Mouse (Mus musculus) CH12.LX (cell line): ENCODE results near the gene Rptor. TPM values are rescaled to one million over a fixed set of nuclear protein-coding genes. Genes with fewer than 3 reads are reported as not detected.

Experiments used
- DNase-seq: peaks from one replicate; pipeline ENCODE4 v3.0.0-alpha.2; 2013; ENCODE audit errors: extremely low read depth
- H3K27ac ChIP-seq: 2 replicates; pipeline ENCODE4 v1.5.1; 2012; ENCODE audit warnings: low read depth, mild to moderate bottlenecking, control low read depth, moderate library complexity; ENCODE audit not compliant: insufficient read depth
- H3K27me3 ChIP-seq: replicated peaks from 2 replicates; pipeline ENCODE3; 2012; ENCODE audit warnings: inconsistent platforms
- H3K36me3 ChIP-seq, 2 experiments: replicated peaks in 1 of 2; 2 replicates each; pipeline versions ENCODE3 to v1.6.1; 2012; ENCODE audit warnings: inconsistent platforms in 1 of 2, low read length in 1 of 2, mild to moderate bottlenecking in 1 of 2, mixed read lengths in 1 of 2, moderate library complexity in 1 of 2; ENCODE audit not compliant: control insufficient read depth in 1 of 2, insufficient read depth in 1 of 2
- H3K4me1 ChIP-seq, 2 experiments: 2 replicates each; pipeline ENCODE4 v1.6.1; 2012; ENCODE audit warnings: inconsistent platforms in 1 of 2, moderate library complexity in 1 of 2; ENCODE audit not compliant: insufficient read depth in 2 of 2, control insufficient read depth in 1 of 2
- H3K4me2 ChIP-seq: 2 replicates; pipeline ENCODE4 v1.6.1; 2012; ENCODE audit warnings: low read depth, mild to moderate bottlenecking, control low read depth; ENCODE audit not compliant: poor library complexity, insufficient read depth, severe bottlenecking
- H3K4me3 ChIP-seq, 3 experiments: fragments of 150-350 bp in 1 of 3; sonication (generic) in 1 of 3; replicated peaks in 1 of 3; 2 replicates each; pipeline versions ENCODE3 to v1.5.1; 2011 to 2012; ENCODE audit warnings: low read depth in 2 of 3, low read length in 2 of 3, mild to moderate bottlenecking in 2 of 3, moderate library complexity in 2 of 3, control low read depth in 1 of 3, improper control_type of control experiment in 1 of 3, inconsistent platforms in 1 of 3, mixed read lengths in 1 of 3; ENCODE audit not compliant: poor library complexity in 1 of 3
- H3K79me2 ChIP-seq: replicated peaks from 2 replicates; pipeline ENCODE4 v1.6.1; 2012; ENCODE audit warnings: mild to moderate bottlenecking, moderate library complexity; ENCODE audit not compliant: control insufficient read depth, poor library complexity, insufficient read depth, severe bottlenecking; ENCODE audit errors: extremely low read depth
- H3K9ac ChIP-seq: 2 replicates; pipeline ENCODE4 v1.6.1; 2012; ENCODE audit warnings: low read depth, mild to moderate bottlenecking, control low read depth, moderate library complexity; ENCODE audit not compliant: insufficient read depth
- H3K9me3 ChIP-seq: replicated peaks from 2 replicates; pipeline ENCODE3; 2012; ENCODE audit warnings: low read length, inconsistent platforms, mixed read lengths
- CHD1 ChIP-seq: IDR thresholded peaks from 2 replicates; pipeline ENCODE4 v1.6.1; 2012; ENCODE audit warnings: low read depth, low read length, improper control_type of control experiment, inconsistent platforms
- CTCF ChIP-seq, 2 experiments: IDR thresholded peaks in 1 of 2; conservative IDR thresholded peaks in 1 of 2; 2 replicates each; pipeline ENCODE4 v1.5.1; 2011 to 2012; ENCODE audit warnings: low read depth in 2 of 2, low read length in 2 of 2, improper control_type of control experiment in 1 of 2, inconsistent platforms in 1 of 2, mild to moderate bottlenecking in 1 of 2, moderate library complexity in 1 of 2
- EP300 ChIP-seq: IDR thresholded peaks from 2 replicates; pipeline ENCODE4 v1.6.1; 2011; ENCODE audit warnings: low read length, improper control_type of control experiment
- IRF4 ChIP-seq: IDR thresholded peaks from 2 replicates; pipeline ENCODE4 v1.6.1; 2014; ENCODE audit warnings: low read depth, mild to moderate bottlenecking, inconsistent platforms, low read length, improper control_type of control experiment
- JUN ChIP-seq: IDR thresholded peaks from 2 replicates; pipeline ENCODE4 v1.6.1; 2011; ENCODE audit warnings: low read depth, mild to moderate bottlenecking, low read length, improper control_type of control experiment, moderate library complexity; ENCODE audit not compliant: insufficient read depth
- JUND ChIP-seq: conservative IDR thresholded peaks from 2 replicates; pipeline ENCODE4 v1.6.1; 2011; ENCODE audit warnings: low read depth, low read length, improper control_type of control experiment
- KAT2A ChIP-seq: IDR thresholded peaks from 2 replicates; pipeline ENCODE4 v1.6.1; 2012; ENCODE audit warnings: low read length, improper control_type of control experiment, inconsistent platforms; ENCODE audit not compliant: insufficient replicate concordance
- MAFK ChIP-seq: IDR thresholded peaks from 2 replicates; pipeline ENCODE4 v1.6.1; 2011; ENCODE audit warnings: low read length, improper control_type of control experiment; ENCODE audit not compliant: insufficient replicate concordance
- MEF2A ChIP-seq: IDR thresholded peaks from 2 replicates; pipeline ENCODE4 v1.6.1; 2014; ENCODE audit warnings: low read depth, mild to moderate bottlenecking, inconsistent platforms, low read length, improper control_type of control experiment, borderline replicate concordance
- MYC ChIP-seq: IDR thresholded peaks from 2 replicates; pipeline ENCODE4 v1.6.1; 2011; ENCODE audit warnings: low read depth, mild to moderate bottlenecking, improper control_type of control experiment, low read length
- NELFE ChIP-seq: IDR thresholded peaks from 2 replicates; pipeline ENCODE4 v1.6.1; 2011; ENCODE audit warnings: low read depth, low read length, improper control_type of control experiment
- NRF1 ChIP-seq: IDR thresholded peaks from 2 replicates; pipeline ENCODE4 v1.6.1; 2014; ENCODE audit warnings: low read depth, mild to moderate bottlenecking, inconsistent platforms, low read length, improper control_type of control experiment, moderate library complexity
- PAX5 ChIP-seq: IDR thresholded peaks from 2 replicates; pipeline ENCODE4 v1.6.1; 2012; ENCODE audit warnings: low read length, inconsistent platforms, mixed read lengths
- RCOR1 ChIP-seq: conservative IDR thresholded peaks from 2 replicates; pipeline ENCODE4 v1.6.1; 2012; ENCODE audit warnings: low read depth, mild to moderate bottlenecking, inconsistent platforms, low read length, improper control_type of control experiment
- SMC3 ChIP-seq: IDR thresholded peaks from 2 replicates; pipeline ENCODE4 v1.6.1; 2011; ENCODE audit warnings: low read depth, low read length, improper control_type of control experiment
- TBP ChIP-seq: conservative IDR thresholded peaks from 2 replicates; pipeline ENCODE4 v1.6.1; 2011; ENCODE audit warnings: low read depth, low read length, improper control_type of control experiment
- TCF12 ChIP-seq: IDR thresholded peaks from 2 replicates; pipeline ENCODE4 v1.6.1; 2014; ENCODE audit warnings: low read depth, mild to moderate bottlenecking, inconsistent platforms, low read length, improper control_type of control experiment
- UBTF ChIP-seq: IDR thresholded peaks from 2 replicates; pipeline ENCODE4 v1.6.1; 2012; ENCODE audit warnings: low read depth, mild to moderate bottlenecking, inconsistent platforms, low read length, improper control_type of control experiment, moderate library complexity
- ZKSCAN1 ChIP-seq: IDR thresholded peaks from 2 replicates; pipeline ENCODE4 v1.6.1; 2012; ENCODE audit warnings: low read depth, inconsistent platforms, low read length, improper control_type of control experiment, borderline replicate concordance
- ZNF384 ChIP-seq: IDR thresholded peaks from 2 replicates; pipeline ENCODE4 v1.6.1; 2012; ENCODE audit warnings: low read depth, low read length, improper control_type of control experiment, inconsistent platforms
- dilution Hi-C: fragments of 300-500 bp; cut with MboI; formaldehyde crosslinking; loops from 2 replicates; pipeline ENCODE4 v1.14.3; 2020; ENCODE audit warnings: low sequenced_read_pairs; ENCODE audit not compliant: extremely low pct_unique_long_range_greater_than_20kb, extremely low pct_ligation_motif_present
- in situ Hi-C: fragments of 300-500 bp; cut with MboI; formaldehyde crosslinking; loops from 3 replicates; pipeline ENCODE4 v1.14.3; 2019; ENCODE audit warnings: low sequenced_read_pairs, low pct_ligation_motif_present, low pct_unique_long_range_greater_than_20kb, mixed read lengths
- polyA plus RNA-seq: library from polyadenylated mRNA; unstranded; fragments of >175 nt; gene quantifications from 2 replicates; pipeline ENCODE4 v1.2.1, GENCODE M21; 2012; ENCODE audit warnings: low read depth; ENCODE audit not compliant: insufficient read length
- total RNA-seq, 2 experiments: library from RNA; depleted of rRNA; stranded (reverse); fragments of 300-350 nt in 1 of 2; fragments of >200 nt in 1 of 2; gene quantifications; 2 replicates each; pipeline ENCODE4 v1.2.3; 2012 to 2014

Rptor gene
- total and polyA plus RNA-seq, 3 experiments, result 10.3 to 33.1 (median 26.7) TPM

DNA sequence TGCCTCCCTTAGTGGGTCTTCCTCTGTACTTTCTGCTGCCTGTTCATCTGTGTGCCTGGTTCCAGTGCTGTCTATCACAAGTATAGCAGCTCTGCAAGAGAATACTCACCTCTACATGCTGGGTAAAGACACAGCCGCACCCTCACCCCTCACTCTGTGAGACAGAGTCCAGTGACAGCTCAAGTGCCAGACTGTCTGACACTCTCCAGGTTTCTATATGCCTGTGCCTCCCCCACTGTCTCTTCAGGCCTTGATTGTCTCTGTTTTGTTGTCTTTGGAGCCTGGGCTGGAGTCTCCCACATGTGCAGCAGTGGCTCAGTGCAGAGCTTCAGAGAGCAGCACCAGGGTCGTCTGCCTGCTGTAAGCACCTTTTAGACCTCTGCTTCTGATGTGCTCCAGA, 280.9 kb downstream of the Rptor start:
- Histone ChIP-seq H3K27me3 (no peaks in the 10 kb centered on the region), H3K79me2 (no peaks in the 10 kb centered on the region), H3K36me3 (peaks cover 59 to 86% of the 10 kb centered on the region in 2 experiments)
- TF ChIP-seq NELFE (no peak), ZNF384 (no peak), JUN (no peak), TBP (no peak), CTCF (conservative IDR thresholded peaks at IDR 0.05 in 1 of 2, IDR thresholded peaks at IDR 0.05 in 1 of 2; ENCODE audit: low read depth in 2 of 2, low read length in 2 of 2) (no peak), PAX5 (no peak), TCF12 (no peak), EP300 (no peak), MEF2A (no peak), RCOR1 (no peak), UBTF (no peak), MAFK (no peak), SMC3 (no peak), NRF1 (no peak), IRF4 (no peak), JUND (no peak)
- TF ChIP-seq, all 38 proteins: peak for 0
- no peak for DNase-seq
- Histone ChIP-seq H3K27ac (no peak overlapping the region), H3K9ac (no peak overlapping the region), H3K4me1 (no peaks in the 10 kb centered on the region), H3K4me2 (no peak overlapping the region), H3K9me3 (no peaks in the 10 kb centered on the region), H3K4me3 (no peak overlapping the region)
- in situ Hi-C loops, result no loop called here
- dilution Hi-C loops, result no loop called here

DNA sequence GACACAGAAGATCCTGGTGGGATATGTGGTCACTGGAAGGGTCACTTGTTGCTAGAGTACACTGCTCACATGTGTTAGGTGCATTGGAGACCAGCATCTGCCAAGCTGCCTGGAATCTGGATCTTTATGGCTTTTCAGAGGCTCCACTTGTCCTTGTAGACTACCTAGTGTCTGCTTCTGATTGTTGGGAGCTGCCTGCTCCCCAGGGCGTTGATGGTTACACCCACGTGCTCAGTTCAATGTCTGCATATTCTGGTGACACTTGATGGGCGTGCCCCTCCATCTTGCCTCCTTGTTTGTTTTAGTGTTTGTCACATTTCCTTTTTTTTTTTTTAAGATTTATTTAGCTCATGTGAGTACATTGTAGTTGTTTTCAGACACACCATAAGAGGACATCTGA, 287.3 kb downstream of the Rptor start:
- no peak overlapping the region for H3K27ac ChIP-seq
- no peak for TF ChIP-seq JUND
- no peak for TF ChIP-seq KAT2A
- no peak for TF ChIP-seq ZKSCAN1
- TF ChIP-seq RCOR1, result no peak
- no peak for TF ChIP-seq CHD1
- TF ChIP-seq MYC, result no peak
- H3K36me3 ChIP-seq, result peaks cover 82 to 97% of the 10 kb centered on the region in 2 experiments
- H3K9ac ChIP-seq, result no peak overlapping the region
- H3K4me2 ChIP-seq, result no peak overlapping the region
- no peak for DNase-seq
- H3K9me3 ChIP-seq, result no peaks in the 10 kb centered on the region
- dilution Hi-C loops, result no loop called here
- in situ Hi-C loops, result no loop called here
- H3K79me2 ChIP-seq, result no peaks in the 10 kb centered on the region
- no peak overlapping the region for H3K4me3 ChIP-seq
- H3K4me1 ChIP-seq, result peaks cover 0 to 9% of the 10 kb centered on the region in 2 experiments; a peak in 2 of 4 replicates
- H3K27me3 ChIP-seq, result no peaks in the 10 kb centered on the region
